Mouse (Mus musculus) MEL (cell line): ENCODE measurements around the gene Prpsap1. TPM values are rescaled to one million over a fixed set of nuclear protein-coding genes. Genes with fewer than 3 reads are reported as not detected.

Source experiments
- DNase-seq: peaks from one replicate; pipeline ENCODE4 v3.0.0; 2011; ENCODE audit warnings: low read depth, low spot score
- H3K27ac ChIP-seq: 2 replicates; pipeline ENCODE4 v1.5.1; 2012; ENCODE audit warnings: low read depth, mild to moderate bottlenecking, control low read depth, low read length, moderate library complexity; ENCODE audit not compliant: control insufficient read depth
- H3K27me3 ChIP-seq, 2 experiments: fragments of 150-350 bp in 1 of 2; sonication (generic) in 1 of 2; 2 replicates each; pipeline ENCODE4 v1.6.1; 2012; ENCODE audit warnings: low read length in 2 of 2, mild to moderate bottlenecking in 2 of 2, improper control_type of control experiment in 1 of 2, moderate library complexity in 1 of 2; ENCODE audit not compliant: insufficient read depth in 2 of 2, control insufficient read depth in 1 of 2
- H3K36me3 ChIP-seq, 2 experiments: 2 replicates each; pipeline ENCODE4 v1.6.1; 2012 to 2014; ENCODE audit warnings: low read length in 2 of 2, improper control_type of control experiment in 1 of 2, inconsistent platforms in 1 of 2, mild to moderate bottlenecking in 1 of 2; ENCODE audit not compliant: insufficient read depth in 2 of 2, control insufficient read depth in 1 of 2
- H3K4me1 ChIP-seq, 2 experiments: fragments of 150-350 bp in 1 of 2; sonication (generic) in 1 of 2; 2 replicates each; pipeline ENCODE4 v1.6.1; 2012; ENCODE audit warnings: low read length in 2 of 2, improper control_type of control experiment in 1 of 2, mild to moderate bottlenecking in 1 of 2; ENCODE audit not compliant: insufficient read depth in 2 of 2, control insufficient read depth in 1 of 2
- H3K4me3 ChIP-seq, 2 experiments: fragments of 150-350 bp in 1 of 2; sonication (generic) in 1 of 2; 2 replicates each; pipeline ENCODE4 v1.5.1; 2012; ENCODE audit warnings: low read depth in 2 of 2, low read length in 2 of 2, mild to moderate bottlenecking in 2 of 2, moderate library complexity in 2 of 2, control low read depth in 1 of 2, improper control_type of control experiment in 1 of 2; ENCODE audit not compliant: control insufficient read depth in 1 of 2, insufficient read depth in 1 of 2
- H3K79me2 ChIP-seq: 2 replicates; pipeline ENCODE4 v1.6.1; 2012; ENCODE audit warnings: mild to moderate bottlenecking, low read length, moderate library complexity; ENCODE audit not compliant: control insufficient read depth, poor library complexity, insufficient read depth
- H3K9ac ChIP-seq: 2 replicates; pipeline ENCODE4 v1.6.1; 2012; ENCODE audit warnings: low read depth, mild to moderate bottlenecking, control low read depth, low read length, moderate library complexity; ENCODE audit not compliant: control insufficient read depth, poor library complexity, severe bottlenecking
- H3K9me3 ChIP-seq: fragments of 150-350 bp; sonication (generic); replicated peaks from 2 replicates; pipeline ENCODE4 v1.6.1; 2012; ENCODE audit warnings: mild to moderate bottlenecking, low read length, improper control_type of control experiment, moderate library complexity; ENCODE audit not compliant: insufficient read depth
- BHLHE40 ChIP-seq: IDR thresholded peaks from 2 replicates; pipeline ENCODE4 v1.6.1; 2012; ENCODE audit warnings: low read depth, mild to moderate bottlenecking, inconsistent platforms, low read length, improper control_type of control experiment, borderline replicate concordance
- CHD1 ChIP-seq: IDR thresholded peaks from 2 replicates; pipeline ENCODE4 v1.6.1; 2012; ENCODE audit warnings: low read depth, mild to moderate bottlenecking, inconsistent platforms, low read length, improper control_type of control experiment
- CHD2 ChIP-seq: IDR thresholded peaks from 2 replicates; pipeline ENCODE4 v1.6.1; 2011; ENCODE audit warnings: low read length, improper control_type of control experiment
- CTCF ChIP-seq, 3 experiments: IDR thresholded peaks in 2 of 3; conservative IDR thresholded peaks in 1 of 3; 2 replicates each; pipeline ENCODE4 v1.5.1; 2011 to 2012; ENCODE audit warnings: low read length in 3 of 3, low read depth in 2 of 3, mild to moderate bottlenecking in 2 of 3, improper control_type of control experiment in 1 of 3, inconsistent platforms in 1 of 3, mixed read lengths in 1 of 3, moderate library complexity in 1 of 3; ENCODE audit not compliant: control insufficient read depth in 1 of 3, insufficient read depth in 1 of 3, poor library complexity in 1 of 3, severe bottlenecking in 1 of 3
- EP300 ChIP-seq, 2 experiments: IDR thresholded peaks; 2 replicates each; pipeline ENCODE4 v1.6.1; 2011; ENCODE audit warnings: improper control_type of control experiment in 2 of 2, low read length in 2 of 2, low read depth in 1 of 2, mild to moderate bottlenecking in 1 of 2
- GATA1 ChIP-seq: IDR thresholded peaks from 2 replicates; pipeline ENCODE4 v1.6.1; 2011; ENCODE audit warnings: low read depth, low read length, improper control_type of control experiment
- HCFC1 ChIP-seq: IDR thresholded peaks from 2 replicates; pipeline ENCODE4 v1.6.1; 2012; ENCODE audit warnings: low read depth, mild to moderate bottlenecking, inconsistent platforms, low read length, improper control_type of control experiment, moderate library complexity
- KAT2A ChIP-seq: conservative IDR thresholded peaks from 2 replicates; pipeline ENCODE4 v1.6.1; 2012; ENCODE audit warnings: low read depth, low read length, improper control_type of control experiment, inconsistent platforms
- MAFK ChIP-seq: IDR thresholded peaks from 2 replicates; pipeline ENCODE4 v1.6.1; 2011; ENCODE audit warnings: low read depth, mild to moderate bottlenecking, low read length, improper control_type of control experiment, borderline replicate concordance
- MAX ChIP-seq: IDR thresholded peaks from 2 replicates; pipeline ENCODE4 v1.6.1; 2011; ENCODE audit warnings: low read length, improper control_type of control experiment
- MAZ ChIP-seq: IDR thresholded peaks from 2 replicates; pipeline ENCODE4 v1.6.1; 2012; ENCODE audit warnings: low read depth, mild to moderate bottlenecking, inconsistent platforms, low read length, improper control_type of control experiment
- MEF2A ChIP-seq: IDR thresholded peaks from 2 replicates; pipeline ENCODE4 v1.6.1; 2014; ENCODE audit warnings: low read depth, mild to moderate bottlenecking, inconsistent platforms, low read length, improper control_type of control experiment; ENCODE audit not compliant: poor library complexity, insufficient replicate concordance, severe bottlenecking; ENCODE audit errors: extremely low read depth
- MXI1 ChIP-seq: IDR thresholded peaks from 2 replicates; pipeline ENCODE4 v1.6.1; 2011; ENCODE audit warnings: mild to moderate bottlenecking, low read depth, low read length, improper control_type of control experiment
- MYB ChIP-seq: IDR thresholded peaks from 2 replicates; pipeline ENCODE4 v1.6.1; 2011; ENCODE audit warnings: mild to moderate bottlenecking, low read depth, low read length, improper control_type of control experiment
- MYC ChIP-seq: IDR thresholded peaks from 2 replicates; pipeline ENCODE4 v1.6.1; 2011; ENCODE audit warnings: low read depth, mild to moderate bottlenecking, low read length, improper control_type of control experiment, moderate library complexity
- POLR2A ChIP-seq, 2 experiments: IDR thresholded peaks; 2 replicates each; pipeline ENCODE4 v1.6.1; 2011 to 2012; ENCODE audit warnings: low read length in 2 of 2, mild to moderate bottlenecking in 2 of 2, control low read depth in 1 of 2, improper control_type of control experiment in 1 of 2, low read depth in 1 of 2, moderate library complexity in 1 of 2; ENCODE audit not compliant: control insufficient read depth in 1 of 2, insufficient read depth in 1 of 2, poor library complexity in 1 of 2
- POLR2AphosphoS2 ChIP-seq: IDR thresholded peaks from 2 replicates; pipeline ENCODE4 v1.6.1; 2011; ENCODE audit warnings: low read length, improper control_type of control experiment
- POLR2AphosphoS5 ChIP-seq: IDR thresholded peaks from 2 replicates; pipeline ENCODE4 v1.6.1; 2012; ENCODE audit warnings: low read depth, borderline replicate concordance, mild to moderate bottlenecking, inconsistent platforms, low read length, moderate library complexity, mixed read lengths
- RAD21 ChIP-seq: IDR thresholded peaks from 2 replicates; pipeline ENCODE4 v1.6.1; 2011; ENCODE audit warnings: mild to moderate bottlenecking, low read depth, low read length, improper control_type of control experiment
- RCOR1 ChIP-seq: IDR thresholded peaks from 2 replicates; pipeline ENCODE4 v1.6.1; 2012; ENCODE audit warnings: low read depth, mild to moderate bottlenecking, inconsistent platforms, low read length, improper control_type of control experiment
- SIN3A ChIP-seq: IDR thresholded peaks from 2 replicates; pipeline ENCODE4 v1.6.1; 2012; ENCODE audit warnings: low read length, improper control_type of control experiment, inconsistent platforms
- TCF12 ChIP-seq: IDR thresholded peaks from 2 replicates; pipeline ENCODE4 v1.6.1; 2014; ENCODE audit warnings: low read depth, mild to moderate bottlenecking, inconsistent platforms, low read length, improper control_type of control experiment, moderate library complexity
- ZKSCAN1 ChIP-seq: IDR thresholded peaks from 2 replicates; pipeline ENCODE4 v1.6.1; 2012; ENCODE audit warnings: low read depth, mild to moderate bottlenecking, inconsistent platforms, low read length, improper control_type of control experiment, moderate library complexity
- ZMIZ1 ChIP-seq: IDR thresholded peaks from 2 replicates; pipeline ENCODE4 v1.6.1; 2012; ENCODE audit warnings: low read depth, mild to moderate bottlenecking, inconsistent platforms, low read length, improper control_type of control experiment, moderate library complexity
- polyA plus RNA-seq, 2 experiments: library from polyadenylated mRNA; stranded (reverse) in 1 of 2; unstranded in 1 of 2; fragments of >175 nt in 1 of 2; fragments of >200 nt in 1 of 2; gene quantifications; 2 replicates each; pipeline versions ENCODE4 v1.2.1 to v1.2.4; 2012; ENCODE audit warnings: low replicate concordance in 2 of 2, low read depth in 1 of 2; ENCODE audit not compliant: insufficient read length in 2 of 2, insufficient read depth in 1 of 2, missing spikeins in 1 of 2
- total RNA-seq: library from RNA; depleted of rRNA; stranded (reverse); fragments of 300-350 nt; gene quantifications from 2 replicates; pipeline ENCODE4 v1.2.3, GENCODE M21; 2012

The Prpsap1 gene
- total and polyA plus RNA-seq, 3 experiments, result 112 to 155 TPM; not detected in 1

GRCm38 (mm10) chr11:116476041-116476440, 18.0 kb downstream of the Prpsap1 start:
- Histone ChIP-seq H3K27ac (no peak overlapping the region), H3K4me3 (no peak overlapping the region), H3K4me1 (no peaks in the 10 kb centered on the region), H3K9me3 (no peaks in the 10 kb centered on the region), H3K36me3 (peaks cover 0 to 21% of the 10 kb centered on the region in 2 experiments; a peak in 2 of 4 replicates), H3K79me2 (no peaks in the 10 kb centered on the region), H3K27me3 (no peaks in the 10 kb centered on the region), H3K9ac (no peak overlapping the region)
- no peak for DNase-seq
- TF ChIP-seq SIN3A, result no peak

- no peak overlapping the region for H3K4me3 ChIP-seq
- no peaks in the 10 kb centered on the region for H3K79me2 ChIP-seq
- DNase-seq, result no peak
- no peak overlapping the region for H3K27ac ChIP-seq
- no peaks in the 10 kb centered on the region for H3K27me3 ChIP-seq
- H3K36me3 ChIP-seq, result peaks cover 0 to 17% of the 10 kb centered on the region in 2 experiments; a peak in 2 of 4 replicates
- H3K9me3 ChIP-seq, result no peaks in the 10 kb centered on the region
- H3K9ac ChIP-seq, result no peak overlapping the region
- H3K4me1 ChIP-seq, result no peaks in the 10 kb centered on the region
- 0 out of 2 replicates have a peak, but pooled peaks have one; percentile 18 for TF ChIP-seq POLR2AphosphoS2
- no peak for TF ChIP-seq MYB
- TF ChIP-seq POLR2A (IDR thresholded peaks at IDR 0.05; ENCODE audit: control insufficient read depth in 1 of 2, insufficient read depth in 1 of 2, low read depth in 1 of 2, low read length in 2 of 2, poor library complexity in 1 of 2), result 0 out of 4 replicates have a peak, but pooled peaks of 1 of the 2 experiments have one; percentile 20
- no peak for TF ChIP-seq KAT2A
- TF ChIP-seq RAD21, result no peak
- no peak for TF ChIP-seq CHD2
- no peak for TF ChIP-seq MYC
- TF ChIP-seq TCF12, result no peak
- no peak for TF ChIP-seq BHLHE40
- TF ChIP-seq MXI1, result no peak
- TF ChIP-seq ZKSCAN1, result no peak
Observed at GRCm38 (mm10) chr11:116472275-116472674, 21.7 kb downstream of the Prpsap1 start.

GRCm38 (mm10) chr11:116470896-116471295, 23.1 kb downstream of the Prpsap1 start:
- Histone ChIP-seq H3K27ac (no peak overlapping the region), H3K4me3 (no peak overlapping the region), H3K36me3 (peaks cover 0 to 11% of the 10 kb centered on the region in 2 experiments; a peak in 2 of 4 replicates), H3K27me3 (no peaks in the 10 kb centered on the region), H3K79me2 (no peaks in the 10 kb centered on the region), H3K9me3 (no peaks in the 10 kb centered on the region), H3K4me1 (no peaks in the 10 kb centered on the region), H3K9ac (no peak overlapping the region)
- no peak for TF ChIP-seq EP300 (IDR thresholded peaks at IDR 0.05; ENCODE audit: low read depth in 1 of 2, low read length in 2 of 2)
- no peak for TF ChIP-seq POLR2AphosphoS5
- no peak for TF ChIP-seq RAD21
- TF ChIP-seq MEF2A, result no peak
- TF ChIP-seq MAX, result no peak
- no peak for TF ChIP-seq MAFK
- no peak for TF ChIP-seq HCFC1
- no peak for TF ChIP-seq GATA1
- no peak for TF ChIP-seq POLR2A (IDR thresholded peaks at IDR 0.05; ENCODE audit: control insufficient read depth in 1 of 2, insufficient read depth in 1 of 2, low read depth in 1 of 2, low read length in 2 of 2, poor library complexity in 1 of 2)
- no peak for TF ChIP-seq ZMIZ1
- no peak for TF ChIP-seq MXI1
- TF ChIP-seq CTCF (IDR thresholded peaks at IDR 0.05 in 2 of 3, conservative IDR thresholded peaks at IDR 0.05 in 1 of 3; ENCODE audit: control insufficient read depth in 1 of 3, insufficient read depth in 1 of 3, low read depth in 2 of 3, low read length in 3 of 3, poor library complexity in 1 of 3, severe bottlenecking in 1 of 3), result no peak
- no peak for TF ChIP-seq RCOR1
- no peak for TF ChIP-seq MAZ
- no peak for TF ChIP-seq CHD1
- no peak for DNase-seq
